Mouse (Mus musculus) spleen, adult 2 months (tissue): Measurements from ENCODE around the gene Sestd1. TPM values are rescaled to one million over a fixed set of nuclear protein-coding genes. Genes with fewer than 3 reads are reported as not detected.

ENCODE experiments used
- DNase-seq, 2 experiments: peaks; one replicate each; pipeline versions ENCODE4 v3.0.0 to v3.0.0-alpha.2; 2012 to 2021; ENCODE audit warnings: low spot score in 2 of 2, low read depth in 1 of 2
- H3K27ac ChIP-seq: fragments of 200-500 bp; 2 replicates; pipeline ENCODE4 v1.5.1; 2012; ENCODE audit warnings: low read length, inconsistent platforms; ENCODE audit not compliant: insufficient read depth
- H3K27me3 ChIP-seq: fragments of 200-500 bp; 2 replicates; pipeline ENCODE4 v1.6.1; 2012; ENCODE audit warnings: mild to moderate bottlenecking, moderate library complexity, low read length, inconsistent platforms; ENCODE audit not compliant: control insufficient read depth, insufficient read depth
- H3K36me3 ChIP-seq: fragments of 200-500 bp; 2 replicates; pipeline ENCODE4 v1.6.1; 2012; ENCODE audit warnings: mild to moderate bottlenecking, low read length, inconsistent platforms; ENCODE audit not compliant: control insufficient read depth, insufficient read depth
- H3K4me1 ChIP-seq: fragments of 200-500 bp; 2 replicates; pipeline ENCODE4 v1.6.1; 2011; ENCODE audit warnings: inconsistent platforms; ENCODE audit not compliant: control insufficient read depth, insufficient read depth, insufficient read length
- H3K4me3 ChIP-seq: fragments of 200-500 bp; 2 replicates; pipeline ENCODE4 v1.5.1; 2011; ENCODE audit warnings: mild to moderate bottlenecking, inconsistent platforms; ENCODE audit not compliant: insufficient read depth, insufficient read length; ENCODE audit errors: extremely low read depth
- CTCF ChIP-seq: fragments of 200-500 bp; IDR thresholded peaks from 2 replicates; pipeline ENCODE4 v1.5.1; 2011; ENCODE audit warnings: mild to moderate bottlenecking, inconsistent platforms; ENCODE audit not compliant: insufficient read depth, insufficient read length, insufficient replicate concordance; ENCODE audit errors: extremely low read depth
- POLR2A ChIP-seq: fragments of 200-500 bp; IDR thresholded peaks from 2 replicates; pipeline ENCODE4 v1.6.1; 2011; ENCODE audit warnings: low read depth, low read length, inconsistent platforms
- WGBS: fragments of 180-500 bp; shearing (Covaris S2); methylation state at CpG from one replicate; pipeline ENCODE4 v1.1.7; 2018; 5-methylcytosine and 5-hydroxymethylcytosine counted together
- polyA plus RNA-seq: library from polyadenylated mRNA; depleted of rRNA; stranded (reverse); fragments of >200 nt; gene quantifications from 2 replicates; pipeline ENCODE4 v1.2.3, GENCODE M21; 2012

The Sestd1 gene
- polyA plus RNA-seq, 1 experiment: 0.74 TPM

DNA sequence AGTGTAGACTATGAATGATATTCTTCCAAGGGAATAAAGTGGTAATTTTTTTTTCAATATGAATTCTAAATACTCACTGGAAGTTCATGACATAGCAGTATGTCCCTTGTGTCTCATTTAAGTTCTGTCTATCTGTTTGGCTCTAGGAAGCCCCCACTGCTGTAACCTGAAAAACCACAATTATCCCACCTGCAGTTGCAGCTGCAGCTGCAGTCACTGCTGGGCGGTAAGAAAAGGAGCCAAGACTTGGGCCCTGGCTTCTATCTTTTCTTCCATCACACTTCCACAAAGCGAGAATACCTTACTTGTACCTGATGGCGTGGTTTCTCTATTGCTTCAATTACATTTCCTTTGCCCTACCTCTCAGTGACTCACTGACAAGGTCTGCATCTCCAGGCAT is 92.9 kb downstream of the Sestd1 start:
- no peaks in the 10 kb centered on the region for H3K36me3 ChIP-seq
- 76% methylated on average over 3 of the region's 3 CpGs for WGBS
- no peak for TF ChIP-seq POLR2A
- no peak for TF ChIP-seq CTCF
- no peaks in the 10 kb centered on the region for H3K4me1 ChIP-seq
- H3K4me3 ChIP-seq: no peak overlapping the region
- H3K27me3 ChIP-seq: no peaks in the 10 kb centered on the region
- H3K27ac ChIP-seq: no peak overlapping the region
- DNase-seq: no peak

DNA sequence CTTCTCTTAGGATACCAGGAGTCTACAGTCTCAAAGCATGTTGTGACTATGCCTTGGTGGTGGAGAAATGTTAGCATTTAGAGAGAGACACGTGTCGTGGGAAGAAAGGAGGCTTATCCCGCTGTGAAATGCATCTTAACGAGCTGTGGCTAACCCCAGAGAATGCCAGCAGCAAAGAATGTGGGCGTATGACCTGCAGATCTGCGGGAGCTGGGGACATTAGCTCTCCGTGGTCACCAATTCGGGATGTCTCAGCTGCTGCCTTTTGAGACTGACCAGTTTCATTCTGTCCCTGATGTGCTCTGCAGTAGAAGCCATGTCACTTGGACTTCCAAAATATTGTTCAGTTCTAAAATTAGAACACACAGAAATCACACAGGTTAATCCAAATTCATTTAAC is 93.5 kb downstream of the Sestd1 start:
- H3K4me1 ChIP-seq: no peaks in the 10 kb centered on the region

DNA sequence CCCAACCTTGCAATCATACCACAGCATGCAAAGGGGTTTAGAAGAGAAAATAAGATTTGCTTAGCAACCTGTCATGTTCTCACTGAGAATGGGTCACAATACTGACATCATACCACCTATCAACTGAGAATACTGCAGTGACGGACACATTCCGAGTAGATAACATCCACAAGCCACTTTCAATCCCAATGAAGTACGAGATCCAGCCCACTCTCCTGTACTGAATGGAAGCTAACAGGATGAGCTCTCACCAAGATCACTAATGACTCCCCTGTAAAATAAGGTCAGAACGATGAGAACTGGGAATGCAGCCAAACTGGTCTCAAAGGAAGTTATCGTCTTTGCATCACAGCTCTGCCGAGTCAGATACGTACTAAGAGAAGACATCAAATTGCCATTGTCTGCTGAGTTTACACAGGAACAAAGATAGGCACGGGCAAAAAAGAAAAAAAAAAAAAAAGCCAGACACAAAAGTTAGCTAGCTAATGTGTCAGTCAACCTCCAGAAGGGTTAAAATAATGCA is 96.3 kb downstream of the Sestd1 start:
- WGBS: 83% methylated on average over 8 of the region's 8 CpGs
- no peaks in the 10 kb centered on the region for H3K4me1 ChIP-seq
- H3K36me3 ChIP-seq: no peaks in the 10 kb centered on the region
- DNase-seq: no peak
- TF ChIP-seq POLR2A (no peak), CTCF (no peak)
- no peaks in the 10 kb centered on the region for H3K27me3 ChIP-seq
- H3K27ac ChIP-seq: no peak overlapping the region
- H3K4me3 ChIP-seq: no peak overlapping the region

More for the DNA sequence above, 93.5 kb downstream of the Sestd1 start:
- Histone ChIP-seq H3K27ac (no peak overlapping the region), H3K4me3 (no peak overlapping the region), H3K36me3 (no peaks in the 10 kb centered on the region), H3K27me3 (no peaks in the 10 kb centered on the region)
- WGBS: 74% methylated on average over 8 of the region's 8 CpGs
- DNase-seq: no peak
- TF ChIP-seq POLR2A (no peak), CTCF (no peak)

DNA sequence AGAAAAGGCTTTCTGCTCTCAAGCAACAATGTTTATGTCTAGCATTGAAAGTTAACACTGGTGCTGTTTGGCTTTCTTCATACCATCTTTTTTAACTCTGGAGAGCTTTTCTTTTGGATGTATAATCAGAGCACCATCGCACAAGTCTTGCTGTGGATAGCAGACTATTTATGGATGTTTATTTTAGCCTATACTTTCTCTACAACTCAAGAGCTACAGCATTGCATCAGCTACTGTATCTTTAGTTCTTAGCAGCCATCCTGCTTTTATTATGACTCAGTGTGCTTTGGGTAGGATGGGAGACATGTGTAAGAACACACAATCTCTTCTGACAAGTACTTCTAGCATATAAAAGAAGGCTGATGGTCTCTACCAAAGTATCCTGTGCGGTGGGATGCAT is 96.7 kb downstream of the Sestd1 start:
- H3K4me1 ChIP-seq: no peaks in the 10 kb centered on the region
- TF ChIP-seq POLR2A (no peak), CTCF (no peak)
- no peak overlapping the region for H3K27ac ChIP-seq
- no peak for DNase-seq
- no peaks in the 10 kb centered on the region for H3K36me3 ChIP-seq
- WGBS: 90% methylated on average over 2 of the region's 2 CpGs
- no peak overlapping the region for H3K4me3 ChIP-seq
- H3K27me3 ChIP-seq: no peaks in the 10 kb centered on the region

DNA sequence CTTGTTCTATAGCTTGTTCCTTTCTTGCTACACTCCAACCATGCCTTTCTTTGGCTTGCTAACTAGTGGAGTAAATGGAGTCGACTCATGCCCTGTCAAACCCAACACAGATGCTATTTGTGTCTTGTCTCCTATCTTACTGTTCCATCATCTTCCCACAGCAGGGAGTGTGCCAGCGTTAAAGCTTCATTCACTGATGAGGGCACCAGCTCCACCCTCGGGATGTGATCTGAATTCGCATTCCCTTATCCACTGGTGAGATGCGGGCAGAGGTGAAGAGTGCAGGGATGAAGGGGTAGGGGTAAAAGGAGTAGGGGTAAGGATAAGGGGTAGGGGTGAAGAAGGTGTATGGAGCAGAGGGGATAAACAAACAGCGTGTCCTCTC is 97.4 kb downstream of the Sestd1 start:
- TF ChIP-seq POLR2A (no peak), CTCF (no peak)
- no peak overlapping the region for H3K27ac ChIP-seq
- no peaks in the 10 kb centered on the region for H3K36me3 ChIP-seq

DNA sequence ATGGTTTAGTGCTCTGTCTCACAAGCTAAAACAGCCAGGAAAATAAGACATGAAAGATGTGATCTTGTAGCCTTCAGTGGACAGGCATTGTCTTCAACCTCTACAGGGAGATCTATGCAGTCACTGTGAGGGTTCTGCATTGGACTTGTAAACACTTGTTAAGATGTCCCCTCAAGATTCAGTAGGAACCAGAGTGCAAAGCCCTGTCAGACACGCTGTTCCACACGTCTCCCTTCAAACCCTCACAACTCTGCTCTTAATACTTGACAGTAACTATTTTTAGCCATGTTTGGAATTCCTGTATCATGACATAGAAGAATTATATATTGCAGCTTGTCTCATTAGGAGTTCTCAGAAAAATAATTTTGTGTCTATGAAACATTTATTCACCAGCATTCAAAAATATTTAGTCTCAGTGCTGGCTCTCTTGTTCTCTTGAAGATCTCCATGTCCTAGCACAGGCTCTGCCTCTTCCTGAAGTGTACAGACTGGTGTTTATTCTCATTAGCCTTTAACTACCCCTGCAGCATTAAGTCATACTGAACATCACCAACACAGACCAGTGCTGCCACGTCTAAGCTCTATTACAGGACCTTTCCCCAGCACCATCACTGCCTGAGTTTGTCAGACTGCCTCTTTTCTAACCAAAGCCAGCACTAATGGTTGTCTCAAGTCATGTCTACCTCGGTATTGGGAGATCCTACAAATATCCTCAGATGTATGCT is 98.0 kb downstream of the Sestd1 start:
- Histone ChIP-seq H3K36me3 (no peaks in the 10 kb centered on the region), H3K4me1 (no peaks in the 10 kb centered on the region), H3K27me3 (no peaks in the 10 kb centered on the region), H3K4me3 (no peak overlapping the region), H3K27ac (no peak overlapping the region)
- TF ChIP-seq CTCF (no peak), POLR2A (no peak)
- DNase-seq: no peak
- WGBS: 86% methylated on average over 4 of the region's 4 CpGs

More for the DNA sequence above, 97.4 kb downstream of the Sestd1 start:
- Histone ChIP-seq H3K4me3 (no peak overlapping the region), H3K4me1 (no peaks in the 10 kb centered on the region), H3K27me3 (no peaks in the 10 kb centered on the region)
- WGBS: 86% methylated on average over 6 of the region's 6 CpGs
- no peak for DNase-seq

DNA sequence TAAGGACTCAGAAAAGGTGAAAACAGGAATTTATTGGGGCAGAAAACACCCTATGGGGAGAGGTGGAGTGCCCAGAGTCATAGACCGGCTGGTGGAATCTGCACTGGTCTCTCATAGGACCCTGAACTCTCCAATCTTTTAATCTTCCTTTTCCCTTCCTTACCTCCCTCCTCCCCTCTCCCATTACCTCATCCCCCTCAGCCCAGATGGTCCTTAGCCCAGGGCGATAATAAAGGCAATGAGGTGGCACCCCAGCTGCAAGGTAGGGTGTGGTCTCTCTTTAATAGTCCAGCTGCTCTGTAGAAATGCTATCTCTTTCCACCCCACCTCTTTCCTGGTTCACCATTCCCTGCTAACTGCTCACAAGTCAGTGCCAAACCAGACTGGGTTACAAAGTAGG is 102.9 kb downstream of the Sestd1 start:
- Histone ChIP-seq H3K4me3 (no peak overlapping the region), H3K36me3 (no peaks in the 10 kb centered on the region), H3K27me3 (no peaks in the 10 kb centered on the region), H3K4me1 (no peaks in the 10 kb centered on the region), H3K27ac (no peak overlapping the region)
- TF ChIP-seq CTCF: no peak
- no peak for TF ChIP-seq POLR2A
- 80% methylated on average over 2 of the region's 2 CpGs for WGBS
- no peak for DNase-seq
